Mouse (Mus musculus): ENCODE data around the gene Esyt1.
"Not testable (repeated sequence)": the region's sequence is repeated elsewhere in the genome, so short reads cannot be mapped to it uniquely, and the experiment has no call there.

DNA sequence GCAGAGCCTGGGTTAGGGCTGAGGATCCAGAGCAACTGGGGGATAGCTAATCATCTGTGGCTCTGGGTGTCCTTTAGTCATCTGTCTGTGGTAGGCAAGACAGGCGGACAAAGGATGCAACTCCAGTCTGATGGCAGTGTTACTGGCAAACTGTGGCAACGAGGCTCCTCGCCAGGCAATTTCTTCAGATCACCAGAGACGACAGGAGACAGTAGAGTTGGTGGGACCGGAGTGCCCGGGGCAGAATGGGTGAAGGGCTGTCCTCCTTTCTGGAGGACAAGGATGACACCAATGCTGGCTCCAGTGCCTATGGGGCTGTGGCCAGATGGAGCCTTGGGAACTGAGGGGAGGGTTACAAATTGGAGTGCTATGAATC lies 24.0 kb upstream of the Esyt1 start:
- not testable (repeated sequence) for TF ChIP-seq POLR2A (IDR thresholded peaks at IDR 0.05; ENCODE audit: borderline replicate concordance, control insufficient read depth, low read depth, low read length); CTCF (IDR thresholded peaks at IDR 0.05; ENCODE audit: control insufficient read depth, insufficient read depth, low read length)

Measured in bone marrow, adult 2 months (tissue).